Mouse (Mus musculus) C2C12 (cell line): ENCODE measurements at regions not wholly inside any gene's neighbourhood (a gene's known extent, or its start where the extent isn't known, plus 50 kb on each side); places are given as distances from the start of the nearest gene placed in this dataset.

Experiments used
- CTCF ChIP-seq: IDR thresholded peaks from one replicate; pipeline ENCODE4 v1.5.1; 2011; ENCODE audit not compliant: control insufficient read depth, insufficient read depth, insufficient read length
- MYOD1 ChIP-seq: IDR thresholded peaks from one replicate; pipeline ENCODE4 v1.6.1; 2011; ENCODE audit warnings: low read depth; ENCODE audit not compliant: control insufficient read depth, insufficient read length
- MYOG ChIP-seq: IDR thresholded peaks from one replicate; pipeline ENCODE4 v1.6.1; 2011; ENCODE audit not compliant: control insufficient read depth, insufficient read length; ENCODE audit errors: extremely low read depth
- USF1 ChIP-seq: IDR thresholded peaks from one replicate; pipeline ENCODE4 v1.6.1; 2011; ENCODE audit warnings: low read depth, mild to moderate bottlenecking, control low read depth, moderate library complexity

GRCm38 (mm10) chr9:32024767-32025166, 91.2 kb upstream of the Arhgap32 start:
- no peak for TF ChIP-seq MYOD1
- no peak for TF ChIP-seq MYOG
- TF ChIP-seq CTCF: no peak
- no peak for TF ChIP-seq USF1
